Mouse (Mus musculus) skeletal muscle tissue, adult 2 months (tissue): Measurements from ENCODE around the gene Npas4.
"Not testable (repeated sequence)": the region's sequence is repeated elsewhere in the genome, so short reads cannot be mapped to it uniquely, and the experiment has no call there.

Experiments
- DNase-seq: peaks from one replicate; pipeline ENCODE4 v3.0.0-alpha.2; 2012; ENCODE audit warnings: low read depth, low spot score

Npas4 gene

GRCm38 (mm10) chr19:4992904-4993303 is 2.8 kb upstream of the Npas4 start:
- peak; percentile 83 for DNase-seq

GRCm38 (mm10) chr19:4992371-4992770 is 2.3 kb upstream of the Npas4 start:
- DNase-seq, result peak; percentile 23

GRCm38 (mm10) chr19:4990716-4991115 is 600 bp upstream of the Npas4 start:
- no peak for DNase-seq

GRCm38 (mm10) chr19:4989434-4990255 is 471 bp downstream of the Npas4 start:
- no peak for DNase-seq

GRCm38 (mm10) chr19:4989013-4989412 is 1.1 kb downstream of the Npas4 start:
- peak; percentile 85 for DNase-seq

- DNase-seq, result peak; percentile 60
These were observed 8.3 kb downstream of the Npas4 start for GRCm38 (mm10) chr19:4981767-4982166.

GRCm38 (mm10) chr19:4968236-4968635 is 21.9 kb downstream of the Npas4 start:
- DNase-seq, result no peak

- peak; percentile 89 for DNase-seq
These were observed 28.1 kb downstream of the Npas4 start, which contains the start of gene Mrpl11 for GRCm38 (mm10) chr19:4961928-4962601. TSS of gene Mrpl11 (plus strand) at chr19:4962147.

- DNase-seq, result not testable (repeated sequence)
These were observed 41.5 kb downstream of the Npas4 start for GRCm38 (mm10) chr19:4948641-4949040.

- DNase-seq, result no peak
These were observed 44.6 kb downstream of the Npas4 start for GRCm38 (mm10) chr19:4945540-4945939.

- DNase-seq, result no peak
These were observed 46.9 kb downstream of the Npas4 start for GRCm38 (mm10) chr19:4943253-4943588.

- peak; percentile 55 for DNase-seq
These were observed 47.4 kb downstream of the Npas4 start, which contains the start of gene Peli3 for GRCm38 (mm10) chr19:4942551-4943252. TSS of gene Peli3 (minus strand) at chr19:4943127.

- DNase-seq, result no peak
These were observed 52.4 kb downstream of the Npas4 start for GRCm38 (mm10) chr19:4937444-4938310.

GRCm38 (mm10) chr19:4936896-4937295 is 53.2 kb downstream of the Npas4 start:
- no peak for DNase-seq
